Mouse (Mus musculus) naive thymus-derived CD4-positive, alpha-beta T cell, adult 2 months (primary cell): ENCODE measurements around the gene Dlgap1.

Source experiments
- DNase-seq: peaks from one replicate; pipeline ENCODE4 v3.0.0-alpha.2; 2011; ENCODE audit warnings: low read depth

Gene Dlgap1

GRCm38 (mm10) chr17:70755039-70755668 lies 786.3 kb downstream of the Dlgap1 start:
- DNase-seq: peak; percentile 74

DNA sequence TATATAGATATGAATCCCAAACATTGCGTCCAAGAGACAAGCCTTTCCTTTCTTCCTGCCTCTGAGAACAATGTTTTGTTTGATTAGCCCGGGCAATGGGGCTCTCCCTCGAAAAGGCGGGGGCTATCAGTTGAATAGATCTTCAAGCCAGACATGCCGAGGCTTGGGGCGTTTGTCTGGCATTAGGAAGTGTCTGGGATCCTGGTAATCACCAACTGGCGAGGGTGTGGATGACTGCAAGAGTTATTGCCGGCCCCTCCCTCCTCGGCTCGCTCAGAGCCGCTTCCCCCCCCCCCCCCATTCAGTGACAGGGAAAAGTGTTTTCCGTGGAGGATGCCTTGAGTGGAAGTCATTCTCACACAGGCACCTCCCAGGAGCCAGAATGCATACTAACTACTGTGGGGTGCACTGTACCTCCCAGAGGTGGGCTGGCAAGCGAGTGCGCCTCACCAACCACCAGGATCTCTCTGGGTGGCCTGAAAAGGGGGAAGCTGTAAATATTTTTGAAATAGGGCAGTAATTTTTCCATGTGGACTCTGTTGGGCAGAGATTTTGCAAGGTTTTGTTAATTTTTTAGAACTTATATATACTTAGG lies 786.9 kb downstream of the Dlgap1 start:
- DNase-seq: no peak

GRCm38 (mm10) chr17:70762001-70762400 lies 793.1 kb downstream of the Dlgap1 start:
- no peak for DNase-seq

- DNase-seq: no peak
Measured at GRCm38 (mm10) chr17:70762634-70763033, 793.8 kb downstream of the Dlgap1 start.

DNA sequence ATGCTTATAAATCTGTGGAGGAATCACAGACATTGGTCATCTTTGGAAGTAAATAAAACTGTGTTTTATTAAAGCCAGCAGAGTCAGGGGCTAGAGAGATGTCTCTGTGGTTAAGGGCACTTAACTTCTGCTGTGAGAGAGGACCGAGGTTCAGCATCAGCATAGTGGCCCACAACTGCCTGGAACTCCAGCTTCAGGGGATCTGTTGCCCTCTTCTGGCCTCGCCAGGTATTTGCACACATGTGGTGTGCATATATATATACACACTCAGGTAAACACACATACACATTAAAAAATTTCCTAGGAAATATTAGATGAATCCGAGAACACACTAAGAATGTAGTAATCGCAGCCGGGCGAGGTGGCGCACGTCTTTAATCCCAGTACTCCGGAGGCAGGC lies 796.5 kb downstream of the Dlgap1 start:
- no peak for DNase-seq

DNA sequence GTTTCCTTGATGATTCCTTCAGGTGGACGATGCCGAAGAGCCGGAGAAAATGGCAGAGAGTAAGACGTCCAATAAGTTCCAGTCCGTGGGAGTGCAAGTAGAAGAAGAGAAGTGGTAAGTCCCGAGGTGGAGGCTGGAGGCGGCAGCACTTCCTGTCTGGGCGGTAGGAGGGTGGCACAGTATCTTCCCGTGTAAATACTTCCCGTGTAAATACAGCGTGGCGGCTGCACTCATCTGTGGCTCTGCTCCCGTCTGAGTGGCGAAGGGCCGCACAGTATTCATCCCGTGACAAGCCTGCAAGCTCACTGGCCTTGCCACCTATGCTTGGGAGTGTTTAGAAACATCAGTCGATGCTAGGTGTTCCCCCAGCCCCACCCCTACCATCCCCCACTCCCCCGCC lies 797.1 kb downstream of the Dlgap1 start:
- no peak for DNase-seq

DNA sequence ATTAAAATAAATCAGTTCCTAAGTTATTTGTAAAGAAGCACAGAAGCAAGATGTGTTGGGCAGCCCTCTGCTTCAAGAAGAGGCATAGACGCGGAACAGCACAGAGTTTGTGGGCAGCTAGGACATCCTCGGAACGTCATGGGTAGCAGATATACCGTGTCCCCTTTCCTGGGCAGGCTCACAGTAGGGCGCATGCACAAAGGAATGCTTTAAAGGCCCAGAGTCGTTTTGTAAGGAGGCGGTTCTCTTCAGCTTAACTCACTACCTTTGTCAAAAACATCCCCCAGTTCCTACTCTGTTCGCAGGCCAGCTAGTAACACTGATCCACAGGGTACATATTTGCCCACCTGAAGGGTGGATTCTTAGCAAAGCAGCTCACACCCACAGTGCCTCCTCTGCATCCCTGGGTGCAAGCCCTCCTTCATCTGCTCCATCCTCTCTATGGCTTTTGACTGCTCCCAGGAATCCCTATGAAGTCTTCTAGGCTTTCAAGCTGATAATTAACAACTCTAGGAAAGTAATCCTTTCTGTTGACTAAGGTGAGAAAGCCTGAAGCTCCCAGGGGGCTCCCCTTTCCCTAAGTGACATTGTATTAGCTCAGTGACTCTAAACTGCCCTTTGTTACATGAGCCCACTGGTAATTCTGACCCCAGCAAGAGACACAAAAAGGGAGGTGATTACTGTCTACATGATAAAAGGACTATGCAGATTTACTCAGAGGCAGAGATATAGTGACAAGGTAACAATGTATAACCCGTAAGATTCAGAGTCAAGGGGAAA lies 803.4 kb downstream of the Dlgap1 start:
- DNase-seq: no peak

DNA sequence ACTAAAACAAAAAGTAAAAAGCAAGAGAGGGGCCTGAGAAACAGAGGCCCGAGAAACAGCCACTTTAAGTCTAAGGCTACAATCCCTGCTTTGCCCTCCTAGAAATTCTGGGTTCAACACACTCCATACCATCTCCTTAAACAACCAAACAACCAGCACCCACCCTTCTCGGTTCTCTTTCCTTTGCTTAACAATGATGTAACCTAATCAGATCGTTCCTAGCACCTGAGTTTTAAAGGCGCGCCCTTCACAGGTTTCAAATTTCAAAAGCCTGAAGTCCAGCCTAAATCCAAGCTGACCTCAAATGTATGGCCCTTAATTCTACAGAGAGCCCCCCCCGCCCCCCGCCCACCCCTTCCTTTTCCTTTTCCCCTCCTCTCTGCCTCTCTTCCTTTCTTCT lies 810.9 kb downstream of the Dlgap1 start:
- no peak for DNase-seq

DNA sequence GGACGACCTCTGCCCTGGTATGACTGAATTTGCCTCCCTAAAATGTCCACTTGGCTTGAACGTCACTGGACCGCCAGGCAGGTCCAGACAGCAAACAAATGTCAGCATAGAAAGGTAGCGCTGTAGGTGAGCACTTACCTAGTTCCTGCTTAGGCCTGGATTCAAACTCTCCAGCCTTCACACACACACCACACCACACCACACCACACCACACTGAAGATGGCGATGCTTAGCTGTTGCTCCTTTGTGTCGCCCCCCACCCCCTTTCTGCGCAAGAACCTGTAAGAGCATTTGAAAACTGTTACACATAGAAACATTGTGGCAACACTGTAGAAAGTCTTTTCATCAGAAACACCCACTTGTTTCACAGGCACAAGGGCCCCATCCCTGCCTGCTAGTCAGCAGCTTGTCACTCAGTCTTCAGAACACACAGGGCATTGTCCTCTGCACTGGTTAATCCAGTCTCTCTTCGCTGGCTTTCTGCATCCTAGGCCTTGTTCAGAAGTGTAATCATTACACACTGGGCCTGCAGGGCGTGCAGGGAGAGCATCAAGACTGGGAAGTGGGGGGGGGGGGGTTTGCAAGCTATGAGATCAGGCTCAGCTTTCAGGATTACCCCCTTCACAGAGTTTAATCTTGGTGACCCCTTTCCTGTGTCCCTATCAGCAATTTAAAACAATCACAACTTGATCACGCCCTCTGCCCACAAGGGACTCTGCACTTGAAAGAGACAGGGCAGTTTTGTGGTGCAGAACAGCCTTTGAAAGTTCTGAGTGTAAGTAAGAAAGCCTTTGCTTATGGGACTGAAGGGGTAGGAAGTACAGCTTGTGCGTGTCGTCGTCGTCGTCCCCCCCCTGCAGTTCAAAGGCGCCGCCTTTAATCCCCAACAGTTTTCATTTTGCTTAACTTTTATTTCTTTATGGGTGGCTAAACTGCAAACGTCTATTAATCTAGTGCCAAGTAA lies 812.1 kb downstream of the Dlgap1 start:
- no peak for DNase-seq

DNA sequence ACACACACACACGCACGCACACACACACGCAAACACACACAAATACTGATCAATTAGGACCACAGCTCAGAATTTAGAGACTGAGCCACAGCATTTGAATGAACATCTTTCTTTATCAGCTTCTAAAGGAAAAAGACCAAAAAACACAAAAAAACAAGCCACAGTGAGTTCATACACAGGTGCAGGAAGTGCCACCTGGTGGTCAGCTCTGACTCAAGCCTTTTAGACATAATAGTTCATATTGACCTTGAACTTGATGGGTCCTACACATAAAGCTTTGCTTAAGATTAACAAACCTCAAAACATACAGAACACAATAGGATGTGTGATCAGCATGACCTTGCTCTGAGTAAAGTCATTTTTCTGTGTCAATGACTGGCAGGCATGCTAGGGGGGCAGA lies 814.4 kb downstream of the Dlgap1 start:
- DNase-seq: no peak

GRCm38 (mm10) chr17:70787366-70787765 lies 818.5 kb downstream of the Dlgap1 start:
- DNase-seq: no peak

GRCm38 (mm10) chr17:70790801-70791200 lies 821.9 kb downstream of the Dlgap1 start:
- DNase-seq: no peak

GRCm38 (mm10) chr17:70791596-70792275 lies 822.9 kb downstream of the Dlgap1 start:
- no peak for DNase-seq

DNA sequence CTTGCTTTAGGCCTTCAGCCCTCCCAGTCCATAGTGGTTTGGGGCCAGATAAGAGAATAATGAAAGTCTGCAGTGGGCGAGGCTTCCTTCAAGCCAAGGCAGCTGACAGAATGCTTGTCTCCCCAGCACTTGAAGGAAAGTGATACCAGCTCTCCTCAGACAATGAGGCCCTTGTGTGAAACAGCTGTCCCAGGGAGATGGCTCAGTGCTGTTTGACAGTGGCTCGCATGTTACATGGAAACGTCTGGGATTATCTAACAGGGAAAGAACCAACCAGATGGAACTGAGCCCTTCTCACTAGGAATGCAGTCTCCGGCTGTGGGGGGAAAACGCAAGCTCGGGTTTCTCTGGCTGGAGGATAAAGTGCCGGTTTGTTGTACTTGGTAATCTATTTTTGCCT lies 825.4 kb downstream of the Dlgap1 start:
- DNase-seq: no peak

GRCm38 (mm10) chr17:70794722-70795121 lies 825.8 kb downstream of the Dlgap1 start:
- DNase-seq: no peak

DNA sequence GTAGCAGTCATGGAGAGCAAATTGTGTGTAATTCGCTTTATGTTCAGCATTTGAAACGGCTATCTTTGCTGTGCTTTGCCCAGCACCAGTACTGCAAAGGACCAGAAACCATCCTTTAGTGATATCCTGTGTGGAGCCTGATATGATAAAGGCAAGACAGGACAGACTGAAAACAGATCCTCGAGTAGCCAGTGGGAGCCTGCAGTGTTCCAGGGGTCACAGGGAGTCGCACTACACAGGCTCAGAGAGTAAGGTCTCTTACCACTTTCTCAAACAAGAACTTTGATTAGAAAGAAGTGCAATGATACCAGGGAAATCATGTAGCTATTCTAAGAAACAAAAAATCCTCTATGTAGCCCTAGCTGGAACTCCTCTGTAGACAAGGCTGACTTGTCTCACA lies 826.3 kb downstream of the Dlgap1 start:
- no peak for DNase-seq

DNA sequence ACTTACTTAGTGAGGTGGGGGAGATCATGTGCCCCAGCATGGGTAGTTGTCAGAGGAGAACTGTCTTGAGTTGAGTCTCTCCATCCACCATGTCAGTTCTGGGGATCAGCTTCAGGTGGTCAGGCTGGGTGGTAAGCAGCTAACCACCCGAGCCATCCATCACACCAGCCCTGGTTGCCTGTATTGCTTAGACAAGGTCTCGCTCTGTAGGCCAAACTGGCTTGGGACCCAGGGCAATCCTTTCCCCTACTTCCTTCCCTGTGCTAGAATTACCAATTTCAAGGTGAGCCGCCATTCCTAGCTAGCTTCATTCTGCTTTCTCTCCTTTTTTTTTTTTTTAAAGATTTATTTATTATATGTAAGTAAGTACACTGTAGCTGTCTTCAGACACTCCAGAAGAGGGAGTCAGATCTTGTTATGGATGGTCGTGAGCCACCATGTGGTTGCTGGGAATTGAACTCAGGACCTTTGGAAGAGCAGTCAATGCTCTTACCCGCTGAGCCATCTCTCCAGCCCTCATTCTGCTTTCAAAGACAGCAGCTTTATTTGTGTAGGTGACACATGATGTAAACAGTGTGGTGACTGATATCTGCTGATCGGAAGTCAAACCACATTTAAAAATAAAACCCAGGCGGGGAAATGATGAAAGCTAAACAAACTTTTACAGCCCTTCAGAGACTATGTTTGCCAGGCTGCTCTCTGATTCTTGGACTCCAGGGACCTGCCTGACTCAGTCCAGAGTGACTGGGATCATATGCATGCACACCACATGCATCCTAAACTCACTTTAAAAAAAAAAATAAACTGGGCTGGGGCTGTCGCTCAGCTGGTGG lies 828.3 kb downstream of the Dlgap1 start:
- no peak for DNase-seq

DNA sequence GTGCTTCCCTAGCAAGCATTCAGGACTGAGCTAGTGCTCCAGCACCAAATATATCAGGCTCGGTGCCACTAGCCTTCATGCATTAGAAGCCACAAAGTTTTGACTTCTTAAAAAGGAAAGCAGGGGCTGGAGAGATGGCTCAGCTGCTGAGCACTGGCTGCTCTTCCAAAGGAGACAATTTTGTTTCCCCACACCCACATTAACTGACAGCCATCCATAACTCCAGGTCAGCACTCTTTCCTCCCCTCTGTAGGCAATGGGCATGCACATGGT lies 828.8 kb downstream of the Dlgap1 start:
- no peak for DNase-seq

GRCm38 (mm10) chr17:70799266-70799665 lies 830.4 kb downstream of the Dlgap1 start:
- no peak for DNase-seq

GRCm38 (mm10) chr17:70802022-70802421 lies 833.1 kb downstream of the Dlgap1 start:
- DNase-seq: no peak

DNA sequence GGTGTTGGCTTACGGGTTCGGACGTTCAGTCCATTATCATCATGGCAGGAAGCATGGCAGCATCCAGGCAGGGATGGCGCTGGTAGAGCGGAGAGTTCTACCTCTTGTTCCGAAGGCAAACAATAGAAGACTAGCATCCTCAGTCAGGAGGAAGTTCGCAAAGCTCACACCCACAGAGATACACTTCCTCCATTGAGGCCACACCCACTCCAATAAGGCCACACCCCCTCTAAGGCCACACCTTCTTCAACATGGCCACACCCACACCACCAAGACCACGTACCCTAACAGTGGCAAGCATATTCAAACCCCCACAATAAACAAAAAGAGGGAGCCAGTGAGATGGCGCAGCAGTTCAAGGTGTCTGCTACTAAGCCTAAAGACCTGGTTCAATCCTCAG lies 837.0 kb downstream of the Dlgap1 start:
- no peak for DNase-seq
